In genomic region chr2:105671798-105672595, GRCm38 (mm10) we compare ENCODE assay signal across 9 mouse cellular contexts. TPM values are rescaled to one million over a fixed set of nuclear protein-coding genes. Genes with fewer than 3 reads are reported as not detected.
A peak's percentile ranks its signal among the peaks of the same experiment; 100 is the strongest.
DNase-seq lines count a peak whose midpoint lies in the region; ATAC-seq and TF ChIP-seq lines count a peak whose summit lies in the region.
"Had no signal": no experiment of that assay in that cellular context is flagged by ENCODE, and none has a peak within 500 bp of the region (broad histone marks: within the 10 kb centered on the region; RNA-seq: fewer than 3 reads in every experiment).

No protein-coding gene starts in this region.

- no peak overlapping the region for H3K4me2 ChIP-seq in kidney, embryonic 15.5 days
- H3K4me2 ChIP-seq in hindbrain, postnatal 0 days (ENCODE audit: low read depth, low read length): peak overlapping the region; percentile 65
- peak overlapping the region; percentile 1; the same call in 1 of the 2 replicates for H3K4me2 ChIP-seq in neural tube, embryonic 14.5 days (ENCODE audit: low read depth, low read length)

- no peak overlapping the region for H3K9ac ChIP-seq in kidney, embryonic 15.5 days
- peak overlapping the region; percentile 84 for H3K9ac ChIP-seq in hindbrain, postnatal 0 days (replicated peaks; ENCODE audit: low read length)
- no peak overlapping the region for H3K9ac ChIP-seq in neural tube, embryonic 14.5 days (replicated peaks; ENCODE audit: low read depth, low read length)

- under 1% methylated on average over 25 of the region's 25 CpGs for WGBS in kidney, embryonic 15.5 days
- WGBS in hindbrain, postnatal 0 days: 12% methylated on average over 25 of the region's 25 CpGs
- 8% methylated on average over 25 of the region's 25 CpGs for WGBS in neural tube, embryonic 14.5 days

- no peaks in the 10 kb centered on the region for H3K9me3 ChIP-seq in kidney, embryonic 15.5 days (replicated peaks)
- no peaks in the 10 kb centered on the region for H3K9me3 ChIP-seq in hindbrain, postnatal 0 days (ENCODE audit: low read length)
- no peaks in the 10 kb centered on the region for H3K9me3 ChIP-seq in neural tube, embryonic 14.5 days (ENCODE audit: control insufficient read depth, low read length)

- no peak for ATAC-seq in kidney, embryonic 15.5 days (replicated peaks; ENCODE audit: low FRiP score)
- ATAC-seq in hindbrain, postnatal 0 days: no peak
- no peak for ATAC-seq in neural tube, embryonic 14.5 days (ENCODE audit: low read depth)
- no peak for ATAC-seq in megakaryocyte progenitor cell, adult 5-6 weeks (replicated peaks; ENCODE audit: poor library complexity)

- no peak overlapping the region for H3K27ac ChIP-seq in kidney, embryonic 15.5 days
- H3K27ac ChIP-seq in hindbrain, postnatal 0 days: peak overlapping the region; percentile 86
- H3K27ac ChIP-seq in neural tube, embryonic 14.5 days (ENCODE audit: low read depth, low read length): no peak overlapping the region

- no peak for DNase-seq in kidney, postnatal 14 days
- peak; percentile 53 to 67 for DNase-seq in cerebellum, postnatal 36 days
- DNase-seq in hindbrain, postnatal 0 days (ENCODE audit: low spot score): peak; percentile 46
- no peak for DNase-seq in spleen, postnatal 36 days (ENCODE audit: low spot score in 2 of 2)
- DNase-seq in lung, postnatal 10 days: no peak

- H3K4me3 ChIP-seq in kidney, embryonic 15.5 days (replicated peaks): peak overlapping the region; percentile 8; the same call in 1 of the 2 replicates
- peak overlapping the region; percentile 60 for H3K4me3 ChIP-seq in hindbrain, postnatal 0 days (ENCODE audit: low read length)
- no peak overlapping the region; the same call in 1 of the 2 replicates for H3K4me3 ChIP-seq in neural tube, embryonic 14.5 days (ENCODE audit: low read depth, low read length)

- H3K4me1 ChIP-seq in kidney, embryonic 15.5 days: peaks cover 71% of the 10 kb centered on the region
- H3K4me1 ChIP-seq in hindbrain, postnatal 0 days (ENCODE audit: insufficient read depth, low read length): peaks cover 4% of the 10 kb centered on the region; the same call in 1 of the 2 replicates
- H3K4me1 ChIP-seq in neural tube, embryonic 14.5 days (ENCODE audit: control insufficient read depth, insufficient read depth, low read length): peaks cover 11% of the 10 kb centered on the region

- 0 out of 2 replicates have a peak, but pooled peaks have one; percentile 17 for TF ChIP-seq CTCF in hindbrain, postnatal 0 days (IDR thresholded peaks at IDR 0.05; ENCODE audit: low read depth)

- H3K36me3 ChIP-seq in kidney, embryonic 15.5 days: no peaks in the 10 kb centered on the region
- no peaks in the 10 kb centered on the region for H3K36me3 ChIP-seq in hindbrain, postnatal 0 days (ENCODE audit: insufficient read depth, low read length)
- H3K36me3 ChIP-seq in neural tube, embryonic 14.5 days (ENCODE audit: control insufficient read depth, insufficient read depth, low read length): no peaks in the 10 kb centered on the region

- H3K27me3 ChIP-seq in kidney, embryonic 15.5 days: peaks cover 100% of the 10 kb centered on the region
- H3K27me3 ChIP-seq in hindbrain, postnatal 0 days (ENCODE audit: insufficient read depth, low read length): peaks cover 36% of the 10 kb centered on the region
- peaks cover 40% of the 10 kb centered on the region for H3K27me3 ChIP-seq in neural tube, embryonic 14.5 days (ENCODE audit: control insufficient read depth, insufficient read depth, low read length)

RNA-seq across cellular contexts. Expression of gene Pax6, which starts 3.3 kb away (rescaled TPM):
- 0.18 and 0.19 TPM in 2 replicates for polyA plus RNA-seq in kidney, embryonic 15.5 days (2015; fragmentation: Nextera tagmentation; extraction: Ambion mirVana)
- total RNA-seq in hindbrain, postnatal 0 days (2014; rRNA removed): 88.7 and 136 TPM in 2 replicates
- 68.7 and 82.3 TPM in 2 replicates for polyA plus RNA-seq in hindbrain, postnatal 0 days (2015; fragmentation: Nextera tagmentation; extraction: Ambion mirVana)
- 13.3 and 13.5 TPM in 2 replicates for polyA plus RNA-seq in neural tube, embryonic 14.5 days (2014; fragmentation: Nextera tagmentation; extraction: Ambion mirVana)
- not detected in 2 replicates for total RNA-seq in megakaryocyte progenitor cell, adult 5-6 weeks (2015)
- not detected in 2 replicates for total RNA-seq in megakaryocyte progenitor cell, adult 5-6 weeks (2017)
- polyA plus RNA-seq: lung, embryonic 16.5 days had no signal

Comparison
In these comparisons a context has a peak if more than half of its experiments do, and no peak if none do; other contexts are left out.
1. DNase-seq: peak in cerebellum, postnatal 36 days (2 of 2) and hindbrain, postnatal 0 days (single experiment); none in kidney, postnatal 14 days (single experiment), spleen, postnatal 36 days (0 of 2) and lung, postnatal 10 days (single experiment).
2. RNA of gene Pax6, which starts 3.3 kb away (polyA plus RNA-seq): 68.7 to 82.3 TPM in hindbrain, postnatal 0 days and 13.3 to 13.5 TPM in neural tube, embryonic 14.5 days; 0.18 to 0.19 TPM in kidney, embryonic 15.5 days; every median in the first group is over 10 times any median in the second.